8 mouse cellular contexts compared by ENCODE assay signal in the genomic region with DNA sequence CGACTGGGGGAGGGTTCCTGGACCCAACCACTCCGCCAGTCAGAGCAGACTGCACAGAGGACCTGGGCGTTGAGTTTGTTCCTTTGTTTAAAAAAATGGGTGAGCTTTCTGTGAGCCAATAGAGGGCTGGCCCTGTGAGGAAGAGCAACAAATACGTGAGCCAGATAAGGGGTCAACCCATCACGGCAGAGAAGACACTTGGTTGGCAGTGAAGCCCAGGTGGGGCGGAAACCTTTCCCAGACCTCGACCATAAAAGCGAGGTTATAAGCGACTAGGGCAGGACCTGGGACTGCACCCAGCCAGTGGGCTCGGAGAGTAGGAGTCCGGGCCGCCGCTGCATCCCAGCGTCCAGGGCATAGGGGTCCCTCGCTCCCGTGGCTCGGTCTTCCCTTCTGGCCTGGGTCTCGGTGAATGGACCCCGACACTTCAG. TPM values are rescaled to one million over a fixed set of nuclear protein-coding genes. Genes with fewer than 3 reads are reported as not detected.
DNase-seq lines count a peak whose midpoint lies in the region; ATAC-seq lines count a peak whose summit lies in the region.

No protein-coding gene starts in this region.

- H3K4me3 ChIP-seq in heart, embryonic 13.5 days, result peak overlapping the region; percentile 87

- H3K9ac ChIP-seq in heart, embryonic 13.5 days, result peak overlapping the region; percentile 92

- H3K9me3 ChIP-seq in heart, embryonic 13.5 days, result no peaks in the 10 kb centered on the region

- peaks cover 25% of the 10 kb centered on the region for H3K4me1 ChIP-seq in heart, embryonic 13.5 days

- under 1% methylated on average over 19 of the region's 19 CpGs for WGBS in heart, embryonic 13.5 days

- peaks cover 21% of the 10 kb centered on the region for H3K36me3 ChIP-seq in heart, embryonic 13.5 days

- ATAC-seq in heart, embryonic 13.5 days (ENCODE audit: extremely low read depth, insufficient number of reproducible peaks, low FRiP score, low TSS enrichment), result peak; percentile 21; the same call in 1 of the 2 replicates

- H3K27ac ChIP-seq in heart, embryonic 13.5 days (replicated peaks), result peak overlapping the region; percentile 96

- DNase-seq in CD8-positive naive resting alpha-beta T cell, adult 2 months (ENCODE audit: low read depth in 2 of 2, low spot score in 2 of 2), result peak; percentile 74 to 77
- peak; percentile 75 for DNase-seq in adrenal gland, postnatal 10 days
- peak; percentile 87 for DNase-seq in embryo, embryonic 9.5 days (ENCODE audit: extremely low spot score)
- peak; percentile 70 to 88 for DNase-seq in kidney, postnatal 25 days
- DNase-seq in lung, postnatal 14 days, result peak; percentile 64
- peak; percentile 68 for DNase-seq in ovary, postnatal 36 days (ENCODE audit: low spot score)
- peak; percentile 78 for DNase-seq in thymus, postnatal 25 days

- peak overlapping the region; percentile 82 for H3K4me2 ChIP-seq in heart, embryonic 13.5 days

- H3K27me3 ChIP-seq in heart, embryonic 13.5 days (replicated peaks), result no peaks in the 10 kb centered on the region

RNA-seq across cellular contexts. Expression of a gene that starts 1.1 kb away (rescaled TPM):
- total RNA-seq in adrenal gland, postnatal 10 days (2021), result 10 to 100 TPM; 12.4 to 17.0 TPM
- 9.9 and 11.5 TPM in 2 replicates for polyA plus RNA-seq in heart, embryonic 13.5 days (2015; fragmentation: Nextera tagmentation; extraction: Ambion mirVana)

RNA-seq across cellular contexts. Expression of a gene that starts 19.5 kb away (rescaled TPM):
- total RNA-seq in adrenal gland, postnatal 10 days (2021), result 10 to 100 TPM; 49.4 to 50.4 TPM
- polyA plus RNA-seq in heart, embryonic 13.5 days (2015; fragmentation: Nextera tagmentation; extraction: Ambion mirVana), result 66.8 and 68.0 TPM in 2 replicates

RNA-seq across cellular contexts. Expression of a gene that starts 20.2 kb away (rescaled TPM):
- 100 to 1,000 TPM; 208 to 219 TPM for total RNA-seq in adrenal gland, postnatal 10 days (2021)
- polyA plus RNA-seq in heart, embryonic 13.5 days (2015; fragmentation: Nextera tagmentation; extraction: Ambion mirVana), result 421 and 441 TPM in 2 replicates

RNA-seq across cellular contexts. Expression of a gene that starts 25.9 kb away (rescaled TPM):
- 10 to 100 TPM; 60.0 to 63.4 TPM for total RNA-seq in adrenal gland, postnatal 10 days (2021)
- polyA plus RNA-seq in heart, embryonic 13.5 days (2015; fragmentation: Nextera tagmentation; extraction: Ambion mirVana), result 166 and 168 TPM in 2 replicates

RNA-seq across cellular contexts. Expression of a gene that starts 33.9 kb away (rescaled TPM):
- 10 to 100 TPM; 64.3 to 89.4 TPM for total RNA-seq in adrenal gland, postnatal 10 days (2021)
- polyA plus RNA-seq in heart, embryonic 13.5 days (2015; fragmentation: Nextera tagmentation; extraction: Ambion mirVana), result 10.2 and 11.7 TPM in 2 replicates

Comparison
In these comparisons a context has a peak if more than half of its experiments do, and no peak if none do; other contexts are left out.
1. Peak in every context shown above with its lines: DNase-seq, ATAC-seq, H3K4me3 ChIP-seq and H3K27ac ChIP-seq.